Mouse (Mus musculus): ENCODE measurements around the gene Cygb. TPM values are rescaled to one million over a fixed set of nuclear protein-coding genes. Genes with fewer than 3 reads are reported as not detected.
A peak's percentile ranks its signal among the peaks of the same experiment; 100 is the strongest.

Gene Cygb
- total RNA-seq, 2 experiments from 2014 or later: 44.2 TPM

DNA sequence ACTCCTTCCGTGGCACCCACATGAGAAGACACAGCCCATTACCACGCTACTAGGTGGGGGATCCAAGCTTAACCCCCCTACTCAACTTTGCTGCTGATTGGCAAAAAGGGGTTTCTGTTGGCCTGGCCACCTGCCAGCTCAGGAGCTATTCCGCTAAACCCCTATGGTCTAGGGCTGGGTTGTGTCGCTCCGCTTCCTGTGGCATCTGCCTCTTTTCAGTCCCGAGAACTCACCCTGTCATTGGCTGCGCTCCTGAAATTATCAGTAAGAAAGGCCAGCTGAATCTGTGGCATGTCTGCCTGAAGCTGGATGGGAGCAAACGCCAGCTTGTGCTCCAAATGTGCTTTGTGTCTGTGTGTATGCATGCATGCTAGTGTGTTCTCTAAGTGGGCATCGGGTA, 6.1 kb upstream of the Cygb start:
- intact Hi-C loops (cut with DNase I): no loop called here
- DNase-seq (ENCODE audit: low spot score in 2 of 2): no peak

DNA sequence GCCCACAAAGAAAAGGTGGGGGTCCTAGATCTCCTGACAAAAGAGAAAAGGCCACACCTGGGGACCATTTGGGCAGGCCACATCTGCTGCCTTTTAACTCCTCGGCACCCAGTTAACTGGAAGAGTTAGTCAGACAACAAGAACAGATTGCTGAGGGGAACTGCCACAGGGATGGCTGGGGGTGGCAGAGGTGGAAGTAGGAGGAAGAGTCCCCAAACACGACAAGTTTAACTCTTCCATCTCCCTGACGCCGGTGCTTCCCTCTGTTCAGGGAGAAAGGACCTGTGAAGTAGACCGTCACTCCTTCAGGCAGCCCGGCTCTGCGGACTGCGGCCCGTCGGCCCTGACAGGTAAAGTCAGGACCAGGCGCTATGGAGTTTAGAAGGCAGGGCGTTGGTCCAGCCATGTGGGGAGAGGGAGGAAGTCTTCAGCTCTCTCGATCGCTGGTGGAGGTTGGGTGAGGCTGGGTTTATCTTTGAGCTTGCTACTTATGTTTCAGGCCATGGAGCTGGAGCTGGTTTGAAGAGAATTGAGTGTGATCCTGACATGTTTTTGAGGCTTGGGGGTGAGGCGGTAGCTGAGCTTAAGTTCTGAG, 5.0 kb upstream of the Cygb start:
- intact Hi-C loops (cut with DNase I): no loop called here
- no peak for DNase-seq (ENCODE audit: low spot score in 2 of 2)

DNA sequence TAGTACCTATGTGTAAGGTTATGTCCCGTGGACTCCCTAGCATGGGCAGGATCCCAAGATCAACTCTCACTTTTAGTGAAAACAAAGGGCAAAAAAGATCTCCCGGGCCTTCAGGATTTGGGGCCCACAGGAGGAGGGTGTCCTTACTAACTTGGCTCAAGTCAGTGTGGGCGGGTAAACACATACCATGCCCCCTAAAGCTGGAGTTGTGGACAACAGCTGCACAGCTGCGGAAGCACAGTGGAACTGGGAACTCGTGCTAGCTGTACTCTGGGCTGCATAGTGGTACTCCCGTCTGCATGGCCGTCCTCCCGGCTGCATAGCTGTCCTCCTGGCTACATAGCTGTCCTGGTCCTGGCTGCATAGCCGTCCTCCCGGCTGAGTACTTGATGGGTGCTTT, 4.1 kb upstream of the Cygb start:
- intact Hi-C loops (cut with DNase I): no loop called here

GRCm38 (mm10) chr11:116657311-116658223, 3.5 kb upstream of the Cygb start:
- DNase-seq (ENCODE audit: low spot score in 2 of 2): peak; percentile 86 to 87
- intact Hi-C loops (cut with DNase I): no loop called here

More for the DNA sequence above, 4.1 kb upstream of the Cygb start:
- DNase-seq (ENCODE audit: low spot score in 2 of 2): no peak

- peak in 1 of 2 experiments; percentile 52 for DNase-seq (ENCODE audit: low spot score in 2 of 2)
- intact Hi-C loops (cut with DNase I): no loop called here
These were observed 2.5 kb upstream of the Cygb start for GRCm38 (mm10) chr11:116656348-116657191.

GRCm38 (mm10) chr11:116653709-116654221, 348 bp downstream of the Cygb start:
- peak; percentile 65 to 76 for DNase-seq (ENCODE audit: low spot score in 2 of 2)
- intact Hi-C loops (cut with DNase I): no loop called here

DNA sequence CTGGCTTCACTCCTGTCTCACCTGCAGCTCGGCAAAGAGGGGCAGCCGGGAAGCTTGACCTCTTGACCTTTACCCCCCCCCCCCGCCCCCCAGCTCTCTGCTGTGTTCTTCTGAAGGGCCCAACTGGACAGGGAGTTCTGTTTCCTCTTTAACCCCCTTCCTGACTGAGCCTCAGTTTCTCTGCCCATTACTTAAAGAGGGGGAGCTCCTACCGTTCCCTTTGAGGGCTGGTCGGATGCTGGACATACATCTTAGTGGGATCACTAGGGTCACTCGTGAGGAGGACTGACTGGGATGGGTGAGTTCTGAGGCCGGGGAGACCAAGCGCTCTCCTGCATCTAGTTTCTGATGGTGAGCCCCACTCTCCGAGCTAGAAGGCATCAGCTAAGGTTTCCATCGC, 879 bp downstream of the Cygb start, which contains the start of gene Prcd:
Gene Prcd, plus strand, starts transcription at position 301 of the 400 bp plus-strand sequence.
- intact Hi-C loops (cut with DNase I): no loop called here
- DNase-seq (ENCODE audit: low spot score in 2 of 2): no peak

GRCm38 (mm10) chr11:116652330-116653098, 1.6 kb downstream of the Cygb start:
- DNase-seq (ENCODE audit: low spot score in 2 of 2): peak in 1 of 2 experiments; percentile 12
- intact Hi-C loops (cut with DNase I): no loop called here

- peak; percentile 61 to 68 for DNase-seq (ENCODE audit: low spot score in 2 of 2)
- intact Hi-C loops (cut with DNase I): no loop called here
These were observed 2.8 kb downstream of the Cygb start for GRCm38 (mm10) chr11:116651339-116651738.

DNA sequence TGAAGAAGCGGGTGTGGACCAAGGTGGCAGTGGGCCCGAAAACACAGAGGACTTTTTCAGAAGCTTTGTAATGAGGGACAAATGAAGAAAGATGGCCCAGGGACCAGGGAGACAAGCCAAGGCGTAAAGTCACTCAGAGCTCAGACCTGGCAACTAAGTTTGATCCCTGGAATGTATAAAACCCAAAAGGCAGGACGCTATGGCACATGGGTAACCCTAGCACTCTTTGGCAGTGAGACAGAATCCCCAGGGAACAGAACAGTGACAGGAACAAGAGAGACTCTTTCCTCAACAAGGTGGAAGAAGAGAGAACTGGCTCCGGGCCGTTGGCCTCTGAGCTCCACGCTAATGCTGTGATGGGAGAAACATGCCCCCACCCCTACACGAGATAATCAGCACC, 3.3 kb downstream of the Cygb start:
- intact Hi-C loops (cut with DNase I): no loop called here
- no peak for DNase-seq (ENCODE audit: low spot score in 2 of 2)

- intact Hi-C loops (cut with DNase I): no loop called here
- DNase-seq (ENCODE audit: low spot score in 2 of 2): no peak
These were observed 4.3 kb downstream of the Cygb start for GRCm38 (mm10) chr11:116649711-116650337.

GRCm38 (mm10) chr11:116648976-116649375, 5.1 kb downstream of the Cygb start:
- no peak for DNase-seq (ENCODE audit: low spot score in 2 of 2)
- intact Hi-C loops (cut with DNase I): no loop called here

DNA sequence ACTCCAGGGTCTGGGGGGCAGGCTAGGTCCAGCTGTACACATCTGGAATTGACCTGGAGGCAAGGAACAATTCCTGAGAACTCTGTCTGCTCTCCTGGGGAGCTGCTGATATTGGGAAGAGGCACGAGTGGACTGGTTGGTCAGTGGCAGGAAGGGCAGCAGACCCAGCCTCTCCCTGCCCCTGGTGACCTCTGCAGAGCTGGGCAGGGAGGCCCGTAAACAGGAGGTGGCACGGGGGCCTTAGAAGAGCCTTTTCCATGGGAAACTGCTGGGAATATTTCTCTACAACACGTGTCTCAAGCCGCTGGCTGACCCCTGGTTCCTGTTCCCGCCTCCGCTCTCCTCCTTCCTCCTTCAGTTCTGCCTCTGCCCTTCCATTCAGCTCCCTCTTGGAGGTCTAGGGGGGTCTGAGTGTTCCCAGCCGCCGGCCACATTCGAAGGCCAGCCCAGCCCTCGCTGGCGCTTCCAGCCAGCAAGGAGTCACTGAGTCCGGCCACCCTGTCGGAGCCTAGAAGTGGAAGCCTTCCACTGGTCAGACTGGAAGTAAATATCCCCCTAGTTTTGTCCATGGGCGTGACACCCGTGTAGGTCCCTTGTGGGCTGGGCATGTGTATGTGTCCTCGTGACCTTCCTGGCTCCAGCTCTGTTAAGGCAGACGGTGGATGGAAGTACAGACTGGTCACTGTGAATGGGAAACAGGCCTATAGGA, 5.7 kb downstream of the Cygb start:
- no peak for DNase-seq (ENCODE audit: low spot score in 2 of 2)
- intact Hi-C loops (cut with DNase I): no loop called here

- no peak for DNase-seq (ENCODE audit: low spot score in 2 of 2)
- intact Hi-C loops (cut with DNase I): no loop called here
These were observed 6.6 kb downstream of the Cygb start for GRCm38 (mm10) chr11:116647340-116647991.

DNA sequence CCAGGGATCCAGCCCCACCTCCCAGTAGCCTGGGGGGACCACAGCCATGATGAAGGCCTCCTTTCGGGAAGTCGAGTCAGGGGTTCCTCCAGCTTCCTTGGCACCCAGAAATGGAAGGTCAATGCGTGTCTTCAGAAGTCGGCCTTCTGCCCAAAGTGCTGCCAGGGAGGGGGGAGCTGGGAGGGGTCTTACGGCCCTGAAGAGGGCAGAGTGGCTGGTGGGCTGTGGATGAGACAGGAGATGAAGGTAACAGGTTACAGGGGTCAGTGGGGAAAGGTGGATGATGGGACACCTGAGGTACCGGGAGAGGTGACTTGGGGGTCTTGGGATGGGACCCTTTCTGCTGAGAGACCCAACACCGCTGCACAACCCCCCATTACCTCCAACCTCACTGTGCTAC, 7.3 kb downstream of the Cygb start:
- no peak for DNase-seq (ENCODE audit: low spot score in 2 of 2)
- intact Hi-C loops (cut with DNase I): no loop called here

- DNase-seq (ENCODE audit: low spot score in 2 of 2): no peak
- intact Hi-C loops (cut with DNase I): no loop called here
These were observed 8.0 kb downstream of the Cygb start for GRCm38 (mm10) chr11:116646136-116646535.

GRCm38 (mm10) chr11:116645446-116646110, 8.5 kb downstream of the Cygb start:
- DNase-seq (ENCODE audit: low spot score in 2 of 2): no peak
- intact Hi-C loops (cut with DNase I): no loop called here

Measured in left cerebral cortex, postnatal 36 days (tissue).